Mouse (Mus musculus) embryonic fibroblast, embryonic 13.5 days (primary cell): ENCODE results near the gene Drosha.

Experiments used
- CTCF ChIP-seq: IDR thresholded peaks from 2 replicates; pipeline ENCODE4 v1.5.1; 2011; ENCODE audit warnings: mild to moderate bottlenecking, control low read depth, low read length, moderate library complexity, borderline replicate concordance; ENCODE audit not compliant: insufficient read depth
- POLR2A ChIP-seq: IDR thresholded peaks from 2 replicates; pipeline ENCODE4 v1.6.1; 2011; ENCODE audit warnings: low read depth, mild to moderate bottlenecking, control low read depth, low read length, moderate library complexity

DNA sequence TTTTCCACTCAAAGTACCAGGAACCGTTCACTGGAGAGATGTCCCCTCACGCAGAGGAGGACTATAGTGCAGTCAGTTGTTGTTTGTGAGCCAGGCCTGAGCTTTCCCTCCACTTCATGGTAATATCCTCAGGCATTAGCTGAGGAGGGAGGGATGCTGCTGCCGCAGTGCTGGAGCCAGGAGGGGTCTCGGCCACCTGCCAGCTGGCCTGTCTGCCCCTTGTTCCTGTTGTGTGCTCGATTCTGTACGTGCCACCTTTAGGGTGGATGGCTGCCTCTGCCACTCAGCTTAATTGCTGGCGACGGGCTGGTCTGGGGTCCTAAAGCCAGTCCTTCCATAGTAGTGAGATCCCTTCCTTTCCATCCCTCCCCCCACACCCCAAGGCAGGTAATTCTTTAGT, 28.9 kb downstream of the Drosha start:
- TF ChIP-seq CTCF (no peak), POLR2A (no peak)
